Mouse (Mus musculus) midbrain, postnatal 0 days (tissue): ENCODE results near the gene Dera. TPM values are rescaled to one million over a fixed set of nuclear protein-coding genes. Genes with fewer than 3 reads are reported as not detected.
A peak's percentile ranks its signal among the peaks of the same experiment; 100 is the strongest.

Experiments
- ATAC-seq: fragments of 200-750 bp; cut with Nextera tagmentation; 2 replicates; pipeline ENCODE4 v1.8.0; 2017; ENCODE audit warnings: moderate number of reproducible peaks, mild to moderate bottlenecking, moderate TSS enrichment, moderate library complexity; ENCODE audit not compliant: low FRiP score
- DNase-seq: peaks from one replicate; pipeline ENCODE4 v3.0.0-alpha.2; 2015; ENCODE audit warnings: low spot score
- H3K27ac ChIP-seq: fragments of 300-500 bp; sonication (generic); 2 replicates; pipeline ENCODE4 v1.5.1; 2014; ENCODE audit warnings: low read depth, mild to moderate bottlenecking, low read length, mixed read lengths
- H3K27me3 ChIP-seq: fragments of 300-500 bp; sonication (generic); 2 replicates; pipeline ENCODE4 v1.6.1; 2014; ENCODE audit warnings: low read length, control low read depth, mixed read lengths; ENCODE audit not compliant: insufficient read depth
- H3K36me3 ChIP-seq: fragments of 300-500 bp; sonication (generic); 2 replicates; pipeline ENCODE4 v1.6.1; 2014; ENCODE audit warnings: low read length, control low read depth, mixed read lengths; ENCODE audit not compliant: insufficient read depth
- H3K4me1 ChIP-seq: fragments of 300-500 bp; sonication (generic); 2 replicates; pipeline ENCODE4 v1.6.1; 2014; ENCODE audit warnings: mild to moderate bottlenecking, control low read depth, antibody characterized with exemption, low read length, mixed read lengths; ENCODE audit not compliant: insufficient read depth
- H3K4me2 ChIP-seq: fragments of 300-500 bp; sonication (generic); 2 replicates; pipeline ENCODE4 v1.6.1; 2014; ENCODE audit warnings: low read depth, mild to moderate bottlenecking, low read length, mixed read lengths; ENCODE audit not compliant: poor library complexity, severe bottlenecking
- H3K4me3 ChIP-seq: fragments of 300-500 bp; sonication (generic); 2 replicates; pipeline ENCODE4 v1.5.1; 2014; ENCODE audit warnings: low read depth, mild to moderate bottlenecking, low read length, moderate library complexity
- H3K9ac ChIP-seq: fragments of 300-500 bp; sonication (generic); replicated peaks from 2 replicates; pipeline ENCODE4 v1.6.1; 2014; ENCODE audit warnings: mild to moderate bottlenecking, low read length, moderate library complexity, mixed read lengths; ENCODE audit not compliant: poor library complexity, severe bottlenecking
- H3K9me3 ChIP-seq: fragments of 300-500 bp; sonication (generic); 2 replicates; pipeline ENCODE4 v1.6.1; 2016; ENCODE audit warnings: low read length, control low read depth
- CTCF ChIP-seq: IDR thresholded peaks from 2 replicates; pipeline ENCODE4 v1.5.1; 2016; ENCODE audit warnings: antibody characterized with exemption, mild to moderate bottlenecking
- WGBS: fragments of 180-500 bp; shearing (Covaris S2); extraction: QIAGEN DNeasy Blood & Tissue Kit; methylation state at CpG from one replicate; pipeline ENCODE4 v1.1.7; 2014; 5-methylcytosine and 5-hydroxymethylcytosine counted together
- polyA plus RNA-seq: library from polyadenylated mRNA; unstranded; fragments of >200 nt; fragmentation: Nextera tagmentation; extraction: Ambion mirVana; gene quantifications from 2 replicates; pipeline ENCODE4 v1.2.1, GENCODE M21; 2015
- total RNA-seq: library from RNA; depleted of rRNA; stranded (reverse); fragments of >200 nt; gene quantifications from 2 replicates; pipeline ENCODE4 v1.2.3, GENCODE M21; 2014

Dera gene
- total and polyA plus RNA-seq, 2 experiments from 2014 or later = 8.7 to 15.6 TPM

DNA sequence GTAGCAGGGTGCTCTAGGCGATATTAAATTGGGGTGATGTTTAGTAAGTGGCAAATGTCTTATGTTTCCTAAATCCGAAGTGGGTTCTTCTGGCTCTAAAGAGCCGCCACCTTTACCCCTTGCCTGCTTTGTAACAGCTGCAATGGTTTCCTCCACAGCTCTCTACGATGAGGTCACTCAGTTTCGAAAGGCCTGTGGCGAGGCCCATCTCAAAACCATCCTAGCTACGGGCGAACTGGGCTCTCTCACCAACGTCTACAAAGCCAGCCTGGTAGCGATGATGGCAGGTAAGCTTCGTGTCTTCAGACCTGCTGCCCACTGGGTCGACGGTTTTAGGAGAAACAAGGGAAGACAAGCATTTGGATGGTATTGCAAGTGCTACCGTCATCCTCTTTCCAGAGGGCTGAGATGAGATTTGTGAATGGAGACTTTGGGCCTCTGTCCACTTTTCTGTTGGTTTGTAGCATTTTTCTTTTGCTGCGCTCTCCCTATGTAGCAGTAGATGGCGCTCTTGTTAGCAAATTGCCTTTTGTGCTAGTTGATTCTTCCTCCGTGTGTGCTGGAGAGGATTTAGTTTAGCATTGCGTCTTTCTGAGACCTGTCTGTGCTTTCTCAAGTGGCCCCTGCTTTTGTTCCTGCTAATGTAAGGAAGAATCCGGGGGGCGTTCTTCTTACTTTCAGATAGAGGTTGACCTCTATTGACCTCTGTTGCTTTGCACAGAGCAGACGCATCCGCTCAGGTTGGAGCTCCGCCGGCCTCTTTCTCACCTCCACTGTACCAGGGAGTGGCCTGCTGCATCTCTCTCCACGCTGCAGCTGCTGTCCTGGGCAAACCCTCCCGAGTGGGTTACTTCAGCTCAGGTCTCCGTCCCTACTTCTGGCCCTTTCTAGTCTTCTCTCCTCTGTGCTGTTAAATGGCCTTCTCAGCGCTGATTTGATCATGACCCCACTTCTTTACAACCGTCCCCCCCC is 42.5 kb downstream of the Dera start:
- H3K4me3 ChIP-seq = no peak overlapping the region
- DNase-seq (peak; percentile 80), ATAC-seq (peak; percentile 59; the same call in 1 of the 2 replicates)
- H3K36me3 ChIP-seq = no peaks in the 10 kb centered on the region; the same call in 1 of the 2 replicates
- TF ChIP-seq CTCF = peak; percentile 94
- no peak overlapping the region for H3K4me2 ChIP-seq
- H3K9me3 ChIP-seq = no peaks in the 10 kb centered on the region
- H3K9ac ChIP-seq = no peak overlapping the region
- no peaks in the 10 kb centered on the region for H3K4me1 ChIP-seq
- WGBS = 74% methylated on average over 28 of the region's 29 CpGs
- no peaks in the 10 kb centered on the region for H3K27me3 ChIP-seq
- H3K27ac ChIP-seq = no peak overlapping the region

- Histone ChIP-seq H3K4me3 (no peak overlapping the region), H3K4me2 (no peak overlapping the region), H3K4me1 (no peaks in the 10 kb centered on the region), H3K27me3 (no peaks in the 10 kb centered on the region), H3K9ac (no peak overlapping the region), H3K27ac (no peak overlapping the region), H3K36me3 (no peaks in the 10 kb centered on the region; the same call in 1 of the 2 replicates), H3K9me3 (no peaks in the 10 kb centered on the region)
- DNase-seq (no peak), ATAC-seq (no peak)
- 91% methylated on average over 9 of the region's 9 CpGs for WGBS
- TF ChIP-seq CTCF = no peak
These were observed 44.9 kb downstream of the Dera start for GRCm38 (mm10) chr6:137799253-137799652.

DNA sequence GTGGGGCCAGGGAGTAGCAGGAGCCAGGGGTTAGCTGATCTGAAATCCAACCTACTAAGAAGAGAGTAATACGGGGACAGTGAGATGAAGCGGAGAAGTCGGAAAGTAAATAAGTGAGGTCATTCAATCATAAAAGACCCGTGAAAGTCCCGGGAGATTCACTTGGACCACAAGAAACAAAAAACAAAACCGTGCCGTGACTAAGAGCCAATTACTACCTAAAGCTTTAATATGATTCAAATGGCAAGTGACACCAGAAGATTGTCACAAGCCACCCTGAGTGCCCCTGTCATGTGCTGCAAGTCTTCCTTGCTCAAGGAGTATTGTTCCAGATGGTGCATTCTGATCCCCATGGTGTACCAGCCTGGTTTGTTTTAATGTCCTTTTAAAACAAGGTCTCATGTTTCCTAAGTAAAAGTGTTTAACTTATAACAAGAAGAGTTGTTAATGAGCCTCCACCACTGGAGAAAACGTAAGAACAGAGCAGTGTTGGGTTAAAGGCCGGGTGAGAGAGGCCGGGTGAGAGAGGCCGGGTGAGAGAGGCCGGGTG is 49.2 kb downstream of the Dera start:
- no peak for ATAC-seq

DNA sequence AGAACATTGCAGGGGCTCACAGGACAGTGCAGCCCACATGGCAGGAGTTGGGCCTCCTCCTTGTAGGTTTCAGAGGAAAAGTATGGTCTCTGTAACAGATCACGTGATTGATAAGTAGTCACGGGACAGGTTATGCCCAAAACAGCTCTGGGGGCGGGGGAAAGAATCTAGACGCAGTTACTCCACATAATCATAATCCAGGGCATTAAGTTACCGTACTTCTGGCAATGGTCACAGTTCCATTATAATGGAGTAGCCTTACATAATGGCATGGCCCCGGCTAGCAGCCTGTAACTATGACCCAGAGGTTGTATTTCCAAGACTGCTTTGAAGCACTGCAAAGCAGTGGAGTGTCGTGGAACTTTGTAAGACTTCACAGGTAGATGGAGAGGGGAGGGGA is 49.8 kb downstream of the Dera start:
- H3K27ac ChIP-seq = no peak overlapping the region
- H3K9me3 ChIP-seq = no peaks in the 10 kb centered on the region
- no peaks in the 10 kb centered on the region for H3K4me1 ChIP-seq
- TF ChIP-seq CTCF = no peak
- ATAC-seq (no peak), DNase-seq (no peak)
- H3K27me3 ChIP-seq = no peaks in the 10 kb centered on the region
- WGBS = 93% methylated on average over 7 of the region's 7 CpGs
- H3K4me2 ChIP-seq = no peak overlapping the region
- no peak overlapping the region for H3K4me3 ChIP-seq
- H3K36me3 ChIP-seq = no peaks in the 10 kb centered on the region; the same call in 1 of the 2 replicates
- no peak overlapping the region for H3K9ac ChIP-seq

More for the DNA sequence above, 49.2 kb downstream of the Dera start:
- whole genome bisulfite sequencing = 77% methylated on average over 12 of the region's 12 CpGs
- Histone ChIP-seq H3K9ac (no peak overlapping the region), H3K27ac (no peak overlapping the region), H3K9me3 (no peaks in the 10 kb centered on the region), H3K27me3 (no peaks in the 10 kb centered on the region), H3K36me3 (no peaks in the 10 kb centered on the region; the same call in 1 of the 2 replicates), H3K4me3 (no peak overlapping the region), H3K4me2 (no peak overlapping the region), H3K4me1 (no peaks in the 10 kb centered on the region)
- no peak for TF ChIP-seq CTCF
- DNase-seq = no peak

DNA sequence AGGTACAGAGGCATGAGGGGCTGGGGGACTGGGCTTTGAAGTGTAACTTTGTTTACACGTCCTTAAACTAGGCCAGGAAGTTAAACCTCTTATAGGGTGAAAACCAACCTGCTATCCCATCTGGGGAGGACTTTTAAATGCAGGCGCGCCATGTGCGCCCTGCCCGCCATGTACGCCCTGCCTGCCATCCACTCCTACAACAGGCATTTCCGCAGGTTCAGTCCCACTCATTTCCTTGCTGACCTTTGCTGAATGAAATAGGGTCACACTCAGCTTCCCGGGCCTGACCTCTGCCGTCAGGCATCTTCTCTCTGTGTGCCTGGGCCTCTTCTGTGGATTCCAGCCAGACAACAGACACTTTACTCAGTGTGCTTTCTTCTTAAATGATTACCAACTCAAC is 50.3 kb downstream of the Dera start:
- ATAC-seq (no peak), DNase-seq (no peak)
- no peak overlapping the region for H3K27ac ChIP-seq
- H3K4me3 ChIP-seq = no peak overlapping the region
- WGBS = 80% methylated on average over 9 of the region's 9 CpGs
- H3K27me3 ChIP-seq = no peaks in the 10 kb centered on the region
- H3K4me1 ChIP-seq = no peaks in the 10 kb centered on the region
- H3K9ac ChIP-seq = no peak overlapping the region
- no peak overlapping the region for H3K4me2 ChIP-seq
- no peak for TF ChIP-seq CTCF
- H3K9me3 ChIP-seq = no peaks in the 10 kb centered on the region
- H3K36me3 ChIP-seq = no peaks in the 10 kb centered on the region; the same call in 1 of the 2 replicates

DNA sequence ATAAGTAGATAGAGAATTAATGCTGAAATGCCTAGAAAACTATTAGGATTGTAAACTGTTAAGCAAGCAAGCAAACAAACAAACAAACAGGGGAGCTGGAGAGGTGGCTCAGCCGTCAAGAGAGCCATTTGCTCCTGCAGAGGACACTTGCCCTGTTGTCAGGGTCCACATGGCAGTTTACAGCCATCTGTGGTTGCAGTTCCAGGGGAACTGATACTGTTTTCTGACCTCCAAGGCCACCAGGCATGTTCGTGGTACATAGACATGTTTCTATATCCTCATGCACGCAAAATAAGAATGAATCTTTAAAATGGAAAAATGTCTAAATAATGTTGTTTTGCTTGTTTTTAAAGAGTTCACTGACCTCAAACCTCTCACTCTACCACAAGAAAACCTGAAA is 52.0 kb downstream of the Dera start:
- no peak for TF ChIP-seq CTCF
- Histone ChIP-seq H3K4me2 (no peak overlapping the region), H3K9me3 (no peaks in the 10 kb centered on the region), H3K27me3 (no peaks in the 10 kb centered on the region), H3K9ac (no peak overlapping the region), H3K4me1 (no peaks in the 10 kb centered on the region), H3K4me3 (no peak overlapping the region), H3K36me3 (no peaks in the 10 kb centered on the region), H3K27ac (no peak overlapping the region)
- 86% methylated on average over 3 of the region's 3 CpGs for WGBS
- ATAC-seq (no peak), DNase-seq (no peak)
